In the genomic region with DNA sequence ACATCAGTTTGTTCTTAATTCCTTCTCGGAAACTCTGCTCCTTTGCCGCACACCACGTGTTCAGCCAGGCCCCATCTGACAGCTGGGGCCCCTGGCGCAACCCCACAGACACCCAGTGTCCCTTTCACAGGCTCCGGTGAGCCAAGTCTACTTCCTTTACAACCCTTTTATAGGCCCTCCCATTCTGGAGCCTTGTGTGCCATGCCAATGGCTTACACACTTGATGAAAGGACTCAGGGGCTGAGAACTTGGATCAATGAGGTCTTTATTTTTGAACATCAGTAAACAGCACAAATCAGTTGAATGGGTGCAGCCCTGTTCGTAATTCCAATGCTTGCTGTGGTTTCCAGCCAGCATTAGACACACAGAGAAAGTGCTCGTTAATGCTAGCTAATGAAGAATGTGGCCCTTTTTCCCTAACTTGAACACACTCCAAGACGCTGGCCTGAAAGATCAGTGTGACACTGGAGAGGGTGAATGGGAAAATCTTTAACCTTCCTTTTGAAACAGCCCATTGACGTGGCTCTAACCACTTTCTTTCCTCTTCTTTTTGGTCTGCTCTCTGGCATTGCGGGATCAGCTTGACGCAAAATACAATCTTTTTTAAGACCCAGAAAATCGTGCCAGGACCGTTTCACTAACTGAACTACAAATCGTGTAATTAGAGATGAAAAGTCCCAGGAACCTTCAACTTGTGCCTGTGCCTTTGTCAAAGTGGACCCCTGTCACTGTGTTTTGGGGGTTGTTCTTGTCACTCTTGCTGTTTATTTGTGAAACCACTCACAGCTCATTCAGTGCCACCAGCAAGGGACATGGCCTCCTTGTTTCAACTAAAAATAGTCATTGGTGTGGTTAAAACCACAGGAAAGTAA, we compare ENCODE assay signal across 10 mouse cellular contexts. TPM values are rescaled to one million over a fixed set of nuclear protein-coding genes. Genes with fewer than 3 reads are reported as not detected.
A peak's percentile ranks its signal among the peaks of the same experiment; 100 is the strongest.
DNase-seq lines count a peak whose midpoint lies in the region; ATAC-seq and TF ChIP-seq lines count a peak whose summit lies in the region.
"Had no signal": no experiment of that assay in that cellular context is flagged by ENCODE, and none has a peak within 500 bp of the region (broad histone marks: within the 10 kb centered on the region; RNA-seq: fewer than 3 reads in every experiment).

No protein-coding gene starts in this region.

- H3K27ac ChIP-seq in cerebellum, adult 2 months (ENCODE audit: insufficient read depth, low read length), result peak overlapping the region; percentile 15; the same call in 1 of the 2 replicates
- peak overlapping the region; percentile 81 for H3K27ac ChIP-seq in bone marrow macrophage, adult 2 months (ENCODE audit: insufficient read depth, low read depth, low read length)
- H3K27ac ChIP-seq in hindbrain, postnatal 0 days, result no peak overlapping the region
- peak overlapping the region; percentile 79 for H3K27ac ChIP-seq in macrophage
- H3K27ac ChIP-seq: heart, embryonic 15.5 days had no signal

- H3K36me3 ChIP-seq in hindbrain, postnatal 0 days (ENCODE audit: insufficient read depth, low read length), result no peaks in the 10 kb centered on the region
- no peaks in the 10 kb centered on the region for H3K36me3 ChIP-seq in macrophage (ENCODE audit: inconsistent target)
- H3K36me3 ChIP-seq: heart, embryonic 15.5 days had no signal

- no peaks in the 10 kb centered on the region for H3K79me2 ChIP-seq in macrophage (ENCODE audit: inconsistent target)

- peak; percentile 78; the same call in 1 of the 2 replicates for ATAC-seq in hindbrain, postnatal 0 days

- no peaks in the 10 kb centered on the region for H3K27me3 ChIP-seq in cerebellum, adult 2 months (ENCODE audit: control insufficient read depth, insufficient read depth, low read length)
- H3K27me3 ChIP-seq in hindbrain, postnatal 0 days (ENCODE audit: insufficient read depth, low read length), result no peaks in the 10 kb centered on the region
- H3K27me3 ChIP-seq: heart, embryonic 15.5 days had no signal

- no peak overlapping the region for H3K4me2 ChIP-seq in hindbrain, postnatal 0 days (ENCODE audit: low read depth, low read length)
- H3K4me2 ChIP-seq: heart, embryonic 15.5 days had no signal

- TF ChIP-seq CTCF in cerebellum, adult 2 months (IDR thresholded peaks at IDR 0.05; ENCODE audit: borderline replicate concordance, insufficient read depth, low read depth, low read length), result no peak
- no peak for TF ChIP-seq CTCF in bone marrow macrophage, adult 2 months (IDR thresholded peaks at IDR 0.05; ENCODE audit: low read depth, low read length)
- TF ChIP-seq CTCF in hindbrain, postnatal 0 days (IDR thresholded peaks at IDR 0.05; ENCODE audit: low read depth), result no peak

- TF ChIP-seq POLR2A in cerebellum, adult 2 months (IDR thresholded peaks at IDR 0.05; ENCODE audit: borderline replicate concordance, insufficient read depth, low read length), result no peak
- no peak for TF ChIP-seq POLR2A in bone marrow macrophage, adult 2 months (IDR thresholded peaks at IDR 0.05; ENCODE audit: borderline replicate concordance, low read depth, low read length)

- no peak overlapping the region for H3K9ac ChIP-seq in hindbrain, postnatal 0 days (replicated peaks; ENCODE audit: low read length)
- H3K9ac ChIP-seq: heart, embryonic 15.5 days had no signal

- DNase-seq in cerebellum, adult 2 months, result peak in 1 of 2 experiments; percentile 35
- DNase-seq in cerebellum, adult 11 months, result no peak
- peak; percentile 71 for DNase-seq in hindbrain, postnatal 0 days (ENCODE audit: low spot score)
- no peak for DNase-seq in ovary, postnatal 36 days (ENCODE audit: low spot score)
- no peak for DNase-seq in B cell, adult 2 months
- no peak for DNase-seq in kidney, adult 18-20 months

- no peaks in the 10 kb centered on the region for H3K9me3 ChIP-seq in hindbrain, postnatal 0 days (ENCODE audit: low read length)
- H3K9me3 ChIP-seq: heart, embryonic 15.5 days; megakaryocyte, embryonic 14.5 days had no signal

- H3K4me1 ChIP-seq in cerebellum, adult 2 months (ENCODE audit: control insufficient read depth, insufficient read depth, low read length), result no peaks in the 10 kb centered on the region
- H3K4me1 ChIP-seq in bone marrow macrophage, adult 2 months (ENCODE audit: control insufficient read depth, insufficient read depth, low read length), result peaks cover 73% of the 10 kb centered on the region
- H3K4me1 ChIP-seq in hindbrain, postnatal 0 days (ENCODE audit: insufficient read depth, low read length), result 0 out of 2 replicates have a peak, but pooled peaks cover 3% of the 10 kb centered on the region

- 45% methylated on average over 14 of the region's 14 CpGs for WGBS in cerebellum, adult 2 months
- 51% methylated on average over 14 of the region's 14 CpGs for WGBS in hindbrain, postnatal 0 days
- WGBS in macrophage (ENCODE audit: missing documents), result 28% methylated on average over 14 of the region's 14 CpGs

- H3K4me3 ChIP-seq in cerebellum, adult 2 months (replicated peaks; ENCODE audit: insufficient read depth, low read depth, low read length), result no peak overlapping the region
- no peak overlapping the region for H3K4me3 ChIP-seq in bone marrow macrophage, adult 2 months (ENCODE audit: insufficient read depth, low read length)
- no peak overlapping the region for H3K4me3 ChIP-seq in hindbrain, postnatal 0 days (ENCODE audit: low read length)
- no peak overlapping the region for H3K4me3 ChIP-seq in macrophage (ENCODE audit: inconsistent target)
- H3K4me3 ChIP-seq: heart, embryonic 15.5 days had no signal

RNA-seq across cellular contexts. Expression of a gene that starts 15.0 kb away (rescaled TPM):
- polyA plus RNA-seq in cerebellum, adult 2 months (2012; rRNA removed), result 2.2 and 2.8 TPM in 2 replicates
- polyA plus RNA-seq in bone marrow macrophage, adult 2 months (2012; ENCODE audit: insufficient read depth, insufficient read length, missing spikeins), result 3,378 and 3,910 TPM in 2 replicates
- total RNA-seq in hindbrain, postnatal 0 days (2014; rRNA removed), result 0.29 and 0.89 TPM in 2 replicates
- 0.44 and 0.45 TPM in 2 replicates for polyA plus RNA-seq in hindbrain, postnatal 0 days (2015; fragmentation: Nextera tagmentation; extraction: Ambion mirVana)
- total RNA-seq in macrophage (2018; cell fraction: chromatin; rRNA removed), result 1,000 to 10,000 TPM; 1,267 to 6,629 (median 3,617) TPM
- over 10,000 TPM in 5 of 26 experiments, 1,000 to 10,000 TPM in 21; 4,123 to 12,103 (median 7,089) TPM for total RNA-seq in macrophage (2018; cell fraction: cytosol; rRNA removed)
- total RNA-seq in macrophage (2018; cell fraction: nucleus; rRNA removed), result over 10,000 TPM in 11 of 26 experiments, 1,000 to 10,000 TPM in 15; 3,188 to 14,258 (median 7,841) TPM
- 10,016 to 46,211 TPM (median 10,775 TPM) in 3 replicates for polyA plus RNA-seq in macrophage (2018)

RNA-seq across cellular contexts. Expression of a gene that starts 34.7 kb away (rescaled TPM):
- polyA plus RNA-seq in cerebellum, adult 2 months (2012; rRNA removed), result not detected in 2 replicates
- not detected in 2 replicates for polyA plus RNA-seq in bone marrow macrophage, adult 2 months (2012; ENCODE audit: insufficient read depth, insufficient read length, missing spikeins)
- total RNA-seq in hindbrain, postnatal 0 days (2014; rRNA removed), result not detected in 2 replicates
- polyA plus RNA-seq in hindbrain, postnatal 0 days (2015; fragmentation: Nextera tagmentation; extraction: Ambion mirVana), result not detected in 2 replicates
- not detected for total RNA-seq in macrophage (2018; cell fraction: chromatin; rRNA removed)
- total RNA-seq in macrophage (2018; cell fraction: cytosol; rRNA removed), result not detected
- total RNA-seq in macrophage (2018; cell fraction: nucleus; rRNA removed), result not detected
- polyA plus RNA-seq in macrophage (2018), result not detected in 3 replicates
- polyA plus RNA-seq: heart, embryonic 15.5 days had no signal

RNA-seq across cellular contexts. Expression of a gene that starts 46.6 kb away (rescaled TPM):
- not detected in 2 replicates for polyA plus RNA-seq in cerebellum, adult 2 months (2012; rRNA removed)
- not detected in 2 replicates for polyA plus RNA-seq in bone marrow macrophage, adult 2 months (2012; ENCODE audit: insufficient read depth, insufficient read length, missing spikeins)
- total RNA-seq in hindbrain, postnatal 0 days (2014; rRNA removed), result not detected in 2 replicates
- not detected in 2 replicates for polyA plus RNA-seq in hindbrain, postnatal 0 days (2015; fragmentation: Nextera tagmentation; extraction: Ambion mirVana)
- total RNA-seq in macrophage (2018; cell fraction: chromatin; rRNA removed), result not detected
- not detected for total RNA-seq in macrophage (2018; cell fraction: cytosol; rRNA removed)
- not detected for total RNA-seq in macrophage (2018; cell fraction: nucleus; rRNA removed)
- polyA plus RNA-seq in macrophage (2018), result not detected in 3 replicates
- polyA plus RNA-seq: heart, embryonic 15.5 days had no signal

RNA-seq across cellular contexts. Expression of a gene that starts 52.2 kb away (rescaled TPM):
- 19.9 and 22.2 TPM in 2 replicates for polyA plus RNA-seq in cerebellum, adult 2 months (2012; rRNA removed)
- polyA plus RNA-seq in bone marrow macrophage, adult 2 months (2012; ENCODE audit: insufficient read depth, insufficient read length, missing spikeins), result 27.5 and 33.2 TPM in 2 replicates
- total RNA-seq in hindbrain, postnatal 0 days (2014; rRNA removed), result 19.9 and 53.1 TPM in 2 replicates
- 97.4 and 99.8 TPM in 2 replicates for polyA plus RNA-seq in hindbrain, postnatal 0 days (2015; fragmentation: Nextera tagmentation; extraction: Ambion mirVana)
- 100 to 1,000 TPM in 18 of 26 experiments, 10 to 100 TPM in 8; 57.4 to 282 (median 136) TPM for total RNA-seq in macrophage (2018; cell fraction: chromatin; rRNA removed)
- total RNA-seq in macrophage (2018; cell fraction: cytosol; rRNA removed), result 10 to 100 TPM in 6 of 26 experiments, 1 to 10 TPM in 20; 3.7 to 18.0 (median 7.4) TPM
- total RNA-seq in macrophage (2018; cell fraction: nucleus; rRNA removed), result 100 to 1,000 TPM in 6 of 26 experiments, 10 to 100 TPM in 20; 28.0 to 161 (median 73.3) TPM
- 5.1 to 8.2 TPM (median 5.4 TPM) in 3 replicates for polyA plus RNA-seq in macrophage (2018)

Comparison
In these comparisons a context has a peak if more than half of its experiments do, and no peak if none do; other contexts are left out.
1. RNA of a gene that starts 15.0 kb away (polyA plus RNA-seq): 10,016 to 46,211 TPM in macrophage and 3,378 to 3,910 TPM in bone marrow macrophage, adult 2 months; 2.2 to 2.8 TPM in cerebellum, adult 2 months and 0.44 to 0.45 TPM in hindbrain, postnatal 0 days; every median in the first group is over 100 times any median in the second.